Mouse (Mus musculus): ENCODE data around the gene Daam2.

Daam2 gene

DNA sequence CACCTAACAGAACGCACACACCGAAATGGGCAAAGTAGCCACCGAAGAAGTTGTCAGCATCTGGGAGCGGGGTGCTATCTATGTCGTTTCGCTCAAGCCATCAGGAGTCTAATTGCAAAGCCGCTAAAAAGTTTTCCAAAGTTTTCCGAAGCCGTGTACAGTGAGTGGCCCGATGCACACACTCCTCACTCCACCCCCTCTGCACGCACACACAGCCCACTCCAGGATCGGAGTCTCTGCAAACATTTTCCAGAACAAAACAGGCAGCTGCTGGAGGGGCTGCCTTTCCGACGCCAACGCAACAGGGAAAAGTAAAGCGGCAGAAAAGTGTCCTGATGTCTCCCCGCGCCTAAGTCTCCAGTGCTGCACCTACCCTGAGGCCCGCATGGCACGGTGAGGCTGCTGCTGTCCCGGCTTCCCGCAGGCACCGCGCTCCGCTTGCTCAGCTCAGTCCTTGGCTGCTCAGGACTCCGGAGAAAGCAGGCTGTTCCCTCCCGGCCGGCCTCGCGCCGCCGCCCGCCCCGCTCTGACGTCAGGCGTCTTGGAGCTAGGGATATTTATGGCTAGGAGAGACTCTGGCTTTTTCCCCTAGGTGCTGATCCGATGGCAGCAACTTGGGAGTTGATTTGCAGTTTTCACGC, at the start of gene Daam2:
Gene Daam2, minus strand, starts transcription at position 514 of the 641 bp plus-strand sequence.
- no peak for DNase-seq (ENCODE audit: low read depth in 2 of 2, low spot score in 2 of 2)

GRCm38 (mm10) chr17:49610296-49610695, 46.2 kb upstream of the Daam2 start:
- no peak for DNase-seq (ENCODE audit: low read depth in 2 of 2, low spot score in 2 of 2)

- no peak for DNase-seq (ENCODE audit: low read depth in 2 of 2, low spot score in 2 of 2)
These were observed 43.3 kb upstream of the Daam2 start for GRCm38 (mm10) chr17:49607351-49608027.

DNA sequence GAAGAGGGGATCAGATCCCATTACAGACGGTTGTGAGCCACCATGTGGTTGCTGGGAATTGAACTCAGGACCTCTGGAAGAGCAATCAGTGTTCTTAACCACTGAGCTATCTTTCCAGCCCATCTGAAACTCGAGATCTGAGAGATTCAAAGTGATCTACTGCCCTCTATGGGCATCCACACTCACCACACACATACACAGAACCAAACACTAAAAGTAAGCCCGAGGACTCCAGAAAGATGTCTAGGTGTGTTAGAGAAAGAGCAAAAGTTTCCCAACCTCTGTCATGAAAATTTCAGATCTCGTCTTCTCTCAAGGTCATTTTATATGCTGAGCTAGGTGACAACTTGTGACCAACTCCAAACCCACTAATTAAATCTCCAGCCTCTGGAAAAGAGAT, 41.3 kb upstream of the Daam2 start:
- no peak for DNase-seq (ENCODE audit: low read depth in 2 of 2, low spot score in 2 of 2)

- no peak for DNase-seq (ENCODE audit: low read depth in 2 of 2, low spot score in 2 of 2)
These were observed 25.9 kb upstream of the Daam2 start for GRCm38 (mm10) chr17:49590051-49590450.

DNA sequence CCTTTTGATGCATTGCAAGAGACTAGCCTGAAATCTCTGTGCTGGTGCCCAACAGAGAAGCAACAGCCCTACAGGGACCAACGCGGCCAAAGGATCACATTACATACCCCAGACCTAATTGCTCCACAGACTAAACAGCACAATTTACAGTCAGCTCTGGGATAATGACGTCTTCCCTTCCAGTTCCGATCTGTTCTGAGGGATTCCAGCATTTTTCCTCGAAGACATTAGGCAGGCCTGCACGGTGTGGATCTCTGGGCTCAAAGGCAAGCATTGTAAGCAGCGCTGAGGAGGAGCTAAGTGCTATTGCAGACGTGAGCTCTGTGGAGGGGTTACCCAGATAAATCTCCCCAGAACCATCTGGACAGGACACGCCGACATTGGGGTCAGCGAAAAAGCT, 18.3 kb upstream of the Daam2 start:
- no peak for DNase-seq (ENCODE audit: low read depth in 2 of 2, low spot score in 2 of 2)

DNA sequence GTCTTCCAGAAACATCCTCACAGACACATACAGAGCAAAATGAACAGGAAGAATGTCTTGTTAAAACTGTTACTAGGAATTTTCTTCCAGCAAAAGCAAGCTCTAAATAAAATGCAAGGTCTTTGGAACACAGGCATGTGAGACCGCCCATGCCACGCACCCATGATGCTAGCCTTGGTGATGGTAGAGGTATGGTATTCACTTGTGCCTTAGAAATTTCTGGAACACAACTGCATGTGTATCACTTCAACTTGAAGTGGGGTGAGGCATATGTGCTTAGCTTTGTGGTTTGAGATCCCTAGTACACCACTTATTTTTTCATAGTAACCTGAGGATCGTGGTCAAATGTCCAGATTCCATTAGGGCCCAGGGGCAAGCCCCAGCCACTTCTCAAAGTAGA, 13.2 kb upstream of the Daam2 start:
- no peak for DNase-seq (ENCODE audit: low read depth in 2 of 2, low spot score in 2 of 2)

- no peak for DNase-seq (ENCODE audit: low read depth in 2 of 2, low spot score in 2 of 2)
These were observed 4.6 kb upstream of the Daam2 start for GRCm38 (mm10) chr17:49568717-49569116.

DNA sequence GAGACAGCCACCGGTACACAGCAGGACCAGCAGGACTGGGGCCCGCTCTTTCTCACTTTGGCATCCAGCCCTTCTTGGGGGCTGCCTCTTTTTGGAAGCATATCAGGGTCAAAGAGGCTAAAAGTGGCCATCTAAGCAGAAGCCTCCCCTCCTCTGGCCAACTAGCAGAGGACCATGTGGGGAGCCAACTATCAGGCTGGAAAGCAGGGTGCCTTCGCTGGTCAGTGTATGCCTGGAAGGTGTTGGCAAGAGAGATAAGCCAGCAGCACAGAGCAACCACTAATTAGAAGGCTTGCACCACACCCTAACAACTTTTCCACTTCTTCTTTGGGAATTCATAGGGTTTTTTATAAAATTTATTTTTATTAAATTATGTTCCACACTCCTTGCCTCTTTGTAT, 346 bp upstream of the Daam2 start:
- no peak for DNase-seq (ENCODE audit: low read depth in 2 of 2, low spot score in 2 of 2)

DNA sequence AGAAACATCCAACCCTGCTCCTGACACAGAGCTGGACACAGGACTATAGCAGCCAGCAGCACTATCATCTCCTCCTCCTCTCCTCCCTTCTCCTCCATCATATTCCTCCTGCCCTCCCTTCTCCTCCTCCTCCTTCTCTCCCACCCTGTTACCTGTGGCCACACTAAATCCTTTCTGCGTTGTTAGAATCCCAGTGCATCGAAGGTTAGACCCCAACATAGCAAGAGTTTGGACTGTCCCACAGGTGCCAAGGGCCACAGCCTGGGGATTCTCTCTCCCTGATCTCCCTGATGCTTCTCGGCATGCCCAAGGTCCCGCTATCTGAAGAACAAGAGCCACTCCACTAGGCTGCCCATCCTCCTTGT, 745 bp downstream of the Daam2 start:
- DNase-seq (ENCODE audit: low read depth in 2 of 2, low spot score in 2 of 2) = no peak

GRCm38 (mm10) chr17:49562701-49563415, 1.3 kb downstream of the Daam2 start:
- DNase-seq (ENCODE audit: low read depth in 2 of 2, low spot score in 2 of 2) = no peak

GRCm38 (mm10) chr17:49561985-49562384, 2.2 kb downstream of the Daam2 start:
- no peak for DNase-seq (ENCODE audit: low read depth in 2 of 2, low spot score in 2 of 2)

- DNase-seq (ENCODE audit: low read depth in 2 of 2, low spot score in 2 of 2) = no peak
These were observed 4.3 kb downstream of the Daam2 start for GRCm38 (mm10) chr17:49559786-49560289.

DNA sequence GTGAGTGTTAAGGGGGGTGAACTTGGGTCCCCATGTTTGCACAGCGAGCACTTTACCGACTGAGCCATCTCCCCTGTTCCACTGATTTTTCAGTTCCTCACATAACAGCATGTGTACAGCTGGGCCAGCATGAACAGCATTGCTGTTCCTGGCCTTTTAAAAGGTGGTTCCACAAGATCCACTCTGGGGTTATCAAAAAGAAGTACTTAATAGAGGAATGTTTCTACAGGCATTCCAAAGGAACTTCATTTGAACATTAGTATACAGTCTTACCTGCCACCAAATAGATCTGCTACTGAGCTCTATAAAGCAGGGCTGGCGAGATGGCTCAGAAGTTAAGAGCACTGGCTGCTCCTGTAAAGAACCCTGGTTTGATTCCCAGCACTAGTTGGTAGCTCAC, 8.0 kb downstream of the Daam2 start:
- DNase-seq (ENCODE audit: low read depth in 2 of 2, low spot score in 2 of 2) = no peak

DNA sequence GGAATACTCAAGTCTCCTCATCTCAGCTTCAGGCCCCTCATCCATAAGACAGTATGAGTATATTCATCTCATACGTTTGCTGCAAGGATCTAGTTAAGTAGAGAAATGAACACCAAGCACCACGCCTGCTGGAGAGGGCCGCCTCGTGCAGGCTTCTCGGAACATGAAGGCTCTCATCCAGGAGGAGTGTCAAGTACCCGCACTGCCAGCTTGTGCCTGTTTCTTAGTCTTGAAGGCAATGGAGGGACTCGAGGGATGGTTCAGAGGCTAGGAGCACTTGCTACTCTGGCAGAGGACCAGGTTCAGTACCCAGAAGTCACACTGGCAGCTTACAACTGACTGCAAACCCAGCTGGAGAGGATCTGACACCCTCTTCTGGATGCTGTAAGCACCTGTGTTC, 12.2 kb downstream of the Daam2 start:
- DNase-seq (ENCODE audit: low read depth in 2 of 2, low spot score in 2 of 2) = no peak

DNA sequence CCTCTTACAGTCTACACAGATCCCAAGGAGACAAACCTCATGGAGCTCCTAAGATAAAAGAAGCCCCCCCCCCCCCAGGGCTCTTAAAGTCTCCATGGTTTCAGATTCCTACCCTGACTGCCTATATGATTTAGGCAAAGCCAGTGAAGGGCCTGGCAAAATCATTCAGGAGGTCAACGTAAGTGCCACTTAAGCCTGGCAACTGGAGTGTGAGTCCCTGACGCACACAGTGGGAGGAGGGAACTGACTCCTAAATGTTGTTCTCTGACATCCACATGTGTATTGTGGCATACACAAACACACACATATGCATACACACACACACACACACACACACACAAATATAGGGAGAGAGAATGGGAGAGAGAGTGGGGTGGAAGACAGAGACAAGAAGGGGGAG, 12.7 kb downstream of the Daam2 start:
- DNase-seq (ENCODE audit: low read depth in 2 of 2, low spot score in 2 of 2) = no peak

DNA sequence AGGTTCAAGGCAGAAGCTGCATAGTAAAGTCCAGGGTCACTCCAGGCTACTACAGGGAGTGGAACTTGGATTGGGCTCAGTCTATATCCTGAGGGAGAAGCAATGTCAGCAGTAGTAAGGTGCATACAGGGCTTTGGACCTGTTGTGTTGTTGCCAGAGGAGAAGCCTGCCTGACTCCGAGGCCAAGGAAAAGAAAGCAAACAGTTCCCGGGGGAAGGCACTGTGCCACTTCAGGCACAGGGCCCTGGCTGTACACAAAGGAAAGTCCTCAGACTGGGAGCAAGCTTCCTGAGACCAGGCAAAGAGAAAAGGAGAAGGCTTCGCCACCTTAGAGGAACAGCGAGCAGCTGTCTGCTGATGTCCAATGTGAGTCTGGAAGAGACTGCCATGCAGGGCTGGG, 18.1 kb downstream of the Daam2 start:
- DNase-seq (ENCODE audit: low read depth in 2 of 2, low spot score in 2 of 2) = no peak

- no peak for DNase-seq (ENCODE audit: low read depth in 2 of 2, low spot score in 2 of 2)
These were observed 18.7 kb downstream of the Daam2 start for GRCm38 (mm10) chr17:49545424-49545823.

GRCm38 (mm10) chr17:49544561-49544960, 19.6 kb downstream of the Daam2 start:
- DNase-seq (ENCODE audit: low read depth in 2 of 2, low spot score in 2 of 2) = no peak

DNA sequence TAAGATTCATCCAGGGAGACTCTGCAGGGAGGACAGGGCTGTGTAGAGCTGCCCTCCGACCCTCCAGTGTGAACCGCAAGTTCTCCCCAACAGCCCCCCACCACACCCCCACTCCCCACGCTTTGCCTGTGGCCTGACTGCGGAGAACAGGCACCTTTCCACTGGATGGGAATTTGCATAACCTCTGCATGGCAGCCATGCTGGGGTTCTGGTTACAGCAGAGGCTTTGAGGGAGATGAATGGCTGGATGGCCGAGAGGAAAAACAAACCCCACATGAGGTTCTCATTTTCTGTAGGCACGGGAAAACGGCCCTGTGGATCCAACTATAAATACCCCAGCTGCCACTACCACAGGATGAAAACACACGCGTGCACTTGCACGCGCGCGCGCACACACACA, 23.4 kb downstream of the Daam2 start:
- DNase-seq (ENCODE audit: low read depth in 2 of 2, low spot score in 2 of 2) = no peak

DNA sequence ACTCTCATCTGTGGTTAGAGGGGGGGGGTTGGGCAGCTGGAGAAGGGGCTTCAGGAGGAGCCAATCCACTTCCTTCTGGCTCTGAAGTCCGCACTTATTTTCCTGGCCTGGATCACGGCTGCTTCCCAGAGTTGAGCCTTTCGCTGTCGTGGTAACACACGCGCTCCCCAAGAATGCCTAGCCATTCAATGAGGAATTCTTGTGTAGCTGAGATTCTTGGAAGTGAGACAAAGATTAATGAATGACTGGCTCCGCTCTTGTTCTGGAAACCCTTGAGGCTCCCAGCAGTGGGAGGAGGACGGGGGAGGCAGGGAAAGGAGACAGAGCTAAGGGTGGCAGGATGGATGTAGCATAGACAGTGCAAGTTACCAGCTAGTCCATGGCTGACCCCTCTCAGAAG, 24.9 kb downstream of the Daam2 start:
- no peak for DNase-seq (ENCODE audit: low read depth in 2 of 2, low spot score in 2 of 2)

DNA sequence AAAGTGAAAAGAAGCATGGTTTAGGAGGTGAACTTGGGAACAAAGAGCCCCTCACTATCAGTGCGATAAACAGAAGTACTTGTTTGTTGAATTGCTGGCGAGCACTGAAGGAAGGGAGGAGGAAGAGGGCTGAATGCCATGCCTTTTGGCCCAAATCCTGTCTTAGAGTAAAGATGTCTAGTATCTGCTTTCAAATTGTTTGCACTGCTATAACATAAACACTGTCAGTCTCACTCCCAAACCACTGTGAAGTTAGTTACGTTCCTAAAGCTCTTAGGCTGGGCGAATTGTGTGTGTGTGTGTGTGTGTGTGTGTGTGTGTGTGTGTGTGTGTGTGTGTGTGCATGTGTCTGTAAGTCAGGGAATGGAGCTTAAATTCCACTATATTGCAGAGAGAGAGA, 28.6 kb downstream of the Daam2 start:
- DNase-seq (ENCODE audit: low read depth in 2 of 2, low spot score in 2 of 2) = no peak
